In genomic region chr4:109251605-109252004, GRCm38 (mm10) we compare ENCODE assay signal across 9 mouse cellular contexts. TPM values are rescaled to one million over a fixed set of nuclear protein-coding genes. Genes with fewer than 3 reads are reported as not detected.
DNase-seq lines count a peak whose midpoint lies in the region; ATAC-seq and TF ChIP-seq lines count a peak whose summit lies in the region.
"Had no signal": no experiment of that assay in that cellular context is flagged by ENCODE, and none has a peak within 500 bp of the region (broad histone marks: within the 10 kb centered on the region; RNA-seq: fewer than 3 reads in every experiment).

No protein-coding gene starts in this region.

- no peaks in the 10 kb centered on the region for H3K36me3 ChIP-seq in liver, embryonic 15.5 days (replicated peaks)
- H3K36me3 ChIP-seq in thymus, adult 2 months (ENCODE audit: control insufficient read depth, insufficient read depth, low read length): no peaks in the 10 kb centered on the region
- H3K36me3 ChIP-seq: midbrain, embryonic 12.5 days had no signal

- H3K4me1 ChIP-seq in liver, embryonic 15.5 days (replicated peaks): peaks cover 44% of the 10 kb centered on the region
- peaks cover 11% of the 10 kb centered on the region for H3K4me1 ChIP-seq in thymus, adult 2 months (replicated peaks; ENCODE audit: control insufficient read depth, insufficient read depth, low read length)
- H3K4me1 ChIP-seq: midbrain, embryonic 12.5 days had no signal

- H3K9me3 ChIP-seq in liver, embryonic 15.5 days (replicated peaks): no peaks in the 10 kb centered on the region
- H3K9me3 ChIP-seq: midbrain, embryonic 12.5 days had no signal

- no peaks in the 10 kb centered on the region for H3K27me3 ChIP-seq in liver, embryonic 15.5 days
- no peaks in the 10 kb centered on the region for H3K27me3 ChIP-seq in thymus, adult 2 months (ENCODE audit: control insufficient read depth, insufficient read depth, low read length)
- H3K27me3 ChIP-seq: midbrain, embryonic 12.5 days had no signal

- peak; percentile 25 to 29 for DNase-seq in kidney, adult 8-10 months
- DNase-seq in kidney, adult 11 months: no peak
- peak; percentile 76 for DNase-seq in ES-CJ7 (ENCODE audit: low read depth, low spot score)
- peak; percentile 48 for DNase-seq in c-Kit-positive CD71-positive TER-119-positive erythroid progenitor cells, embryonic 14.5 days (ENCODE audit: low spot score)
- DNase-seq in thymus, adult 2 months: peak; percentile 51
- no peak for DNase-seq in cerebellum, adult 8-10 months
- no peak for DNase-seq in layer of hippocampus, adult 9-11 months

- ATAC-seq in liver, embryonic 15.5 days (ENCODE audit: insufficient read depth): no peak

- H3K27ac ChIP-seq in liver, embryonic 15.5 days (replicated peaks): no peak overlapping the region
- H3K27ac ChIP-seq in thymus, adult 2 months (ENCODE audit: control insufficient read depth, insufficient read depth, low read length): no peak overlapping the region
- H3K27ac ChIP-seq: midbrain, embryonic 12.5 days had no signal

- no peak for TF ChIP-seq POLR2A in thymus, adult 2 months (IDR thresholded peaks at IDR 0.05; ENCODE audit: control insufficient read depth, extremely low read depth, insufficient read depth, low read length, poor library complexity)

- peak overlapping the region; percentile 6; the same call in 1 of the 2 replicates for H3K4me2 ChIP-seq in liver, embryonic 15.5 days
- H3K4me2 ChIP-seq: midbrain, embryonic 12.5 days had no signal

- H3K4me3 ChIP-seq in liver, embryonic 15.5 days (replicated peaks): no peak overlapping the region
- H3K4me3 ChIP-seq in thymus, adult 2 months (ENCODE audit: control insufficient read depth, insufficient read depth, low read length): no peak overlapping the region
- H3K4me3 ChIP-seq: midbrain, embryonic 12.5 days had no signal

- H3K9ac ChIP-seq in liver, embryonic 15.5 days: no peak overlapping the region
- H3K9ac ChIP-seq: midbrain, embryonic 12.5 days had no signal

- 27% methylated on average over 3 of the region's 3 CpGs for WGBS in liver, embryonic 15.5 days (ENCODE audit: insufficient replicate concordance)
- 44% methylated on average over 3 of the region's 3 CpGs for WGBS in thymus, adult 2 months

- TF ChIP-seq CTCF in thymus, adult 2 months (IDR thresholded peaks at IDR 0.05; ENCODE audit: borderline replicate concordance, control insufficient read depth, extremely low read depth, insufficient read depth, low read length, poor library complexity): peak; percentile 52; the same call in 1 of the 2 replicates

RNA-seq across cellular contexts. Expression of gene Calr4, which starts 17.3 kb away (rescaled TPM):
- not detected in 2 replicates for polyA plus RNA-seq in liver, embryonic 15.5 days (2015; fragmentation: Nextera tagmentation; extraction: Ambion mirVana)
- polyA plus RNA-seq in thymus, adult 2 months (2012; rRNA removed): 0.10 TPM in 1 of 2 replicates, not detected in the other

RNA-seq across cellular contexts. Expression of gene Eps15, which starts 28.5 kb away (rescaled TPM):
- polyA plus RNA-seq in liver, embryonic 15.5 days (2015; fragmentation: Nextera tagmentation; extraction: Ambion mirVana): 31.8 and 34.4 TPM in 2 replicates
- 14.1 and 16.0 TPM in 2 replicates for polyA plus RNA-seq in thymus, adult 2 months (2012; rRNA removed)

RNA-seq across cellular contexts. Expression of gene Osbpl9, which starts 49.5 kb away (rescaled TPM):
- polyA plus RNA-seq in liver, embryonic 15.5 days (2015; fragmentation: Nextera tagmentation; extraction: Ambion mirVana): 25.1 and 26.4 TPM in 2 replicates
- 87.0 and 93.2 TPM in 2 replicates for polyA plus RNA-seq in thymus, adult 2 months (2012; rRNA removed)

Comparison
In these comparisons a context has a peak if more than half of its experiments do, and no peak if none do; other contexts are left out.
1. DNase-seq: peak in kidney, adult 8-10 months (2 of 2), ES-CJ7 (single experiment), c-Kit-positive CD71-positive TER-119-positive erythroid progenitor cells, embryonic 14.5 days (single experiment) and thymus, adult 2 months (single experiment); none in kidney, adult 11 months (single experiment), cerebellum, adult 8-10 months (single experiment) and layer of hippocampus, adult 9-11 months (single experiment).